Mouse (Mus musculus) kidney, adult 2 months (tissue): ENCODE results near the gene 9230104L09Rik. TPM values are rescaled to one million over a fixed set of nuclear protein-coding genes. Genes with fewer than 3 reads are reported as not detected.

Experiments
- DNase-seq: peaks from one replicate; pipeline ENCODE4 v3.0.0; 2021
- H3K27ac ChIP-seq: fragments of 200-500 bp; 2 replicates; pipeline ENCODE4 v1.5.1; 2012; ENCODE audit warnings: low read depth, low read length, control low read depth, inconsistent platforms; ENCODE audit not compliant: insufficient read depth
- H3K27me3 ChIP-seq: fragments of 200-500 bp; replicated peaks from 2 replicates; pipeline ENCODE4 v1.6.1; 2012; ENCODE audit warnings: mild to moderate bottlenecking, moderate library complexity, low read length, inconsistent platforms; ENCODE audit not compliant: control insufficient read depth, insufficient read depth
- H3K36me3 ChIP-seq: fragments of 200-500 bp; 2 replicates; pipeline ENCODE4 v1.6.1; 2012; ENCODE audit warnings: mild to moderate bottlenecking, moderate library complexity, low read length, inconsistent platforms; ENCODE audit not compliant: control insufficient read depth, insufficient read depth
- H3K4me1 ChIP-seq: fragments of 200-500 bp; 2 replicates; pipeline ENCODE4 v1.6.1; 2011; ENCODE audit warnings: low read length; ENCODE audit not compliant: control insufficient read depth, insufficient read depth
- H3K4me3 ChIP-seq: fragments of 200-500 bp; 2 replicates; pipeline ENCODE4 v1.5.1; 2011; ENCODE audit warnings: mild to moderate bottlenecking, low read depth, low read length, control low read depth; ENCODE audit not compliant: insufficient read depth
- CTCF ChIP-seq: fragments of 200-500 bp; conservative IDR thresholded peaks from 2 replicates; pipeline ENCODE4 v1.5.1; 2011; ENCODE audit warnings: low read depth, mild to moderate bottlenecking, control low read depth, low read length, moderate library complexity, mixed read lengths; ENCODE audit not compliant: insufficient read depth, insufficient read length
- POLR2A ChIP-seq: fragments of 200-500 bp; IDR thresholded peaks from one replicate; pipeline ENCODE4 v1.6.1; 2011; ENCODE audit warnings: low read depth, low read length, control low read depth
- WGBS: fragments of 180-500 bp; shearing (Covaris S2); methylation state at CpG from one replicate; pipeline ENCODE4 v1.1.7; 2018; 5-methylcytosine and 5-hydroxymethylcytosine counted together
- polyA plus RNA-seq: library from polyadenylated mRNA; depleted of rRNA; stranded (reverse); fragments of >200 nt; gene quantifications from 2 replicates; pipeline ENCODE4 v1.2.3, GENCODE M21; 2012

Gene 9230104L09Rik
- polyA plus RNA-seq, 1 experiment, result not detected

DNA sequence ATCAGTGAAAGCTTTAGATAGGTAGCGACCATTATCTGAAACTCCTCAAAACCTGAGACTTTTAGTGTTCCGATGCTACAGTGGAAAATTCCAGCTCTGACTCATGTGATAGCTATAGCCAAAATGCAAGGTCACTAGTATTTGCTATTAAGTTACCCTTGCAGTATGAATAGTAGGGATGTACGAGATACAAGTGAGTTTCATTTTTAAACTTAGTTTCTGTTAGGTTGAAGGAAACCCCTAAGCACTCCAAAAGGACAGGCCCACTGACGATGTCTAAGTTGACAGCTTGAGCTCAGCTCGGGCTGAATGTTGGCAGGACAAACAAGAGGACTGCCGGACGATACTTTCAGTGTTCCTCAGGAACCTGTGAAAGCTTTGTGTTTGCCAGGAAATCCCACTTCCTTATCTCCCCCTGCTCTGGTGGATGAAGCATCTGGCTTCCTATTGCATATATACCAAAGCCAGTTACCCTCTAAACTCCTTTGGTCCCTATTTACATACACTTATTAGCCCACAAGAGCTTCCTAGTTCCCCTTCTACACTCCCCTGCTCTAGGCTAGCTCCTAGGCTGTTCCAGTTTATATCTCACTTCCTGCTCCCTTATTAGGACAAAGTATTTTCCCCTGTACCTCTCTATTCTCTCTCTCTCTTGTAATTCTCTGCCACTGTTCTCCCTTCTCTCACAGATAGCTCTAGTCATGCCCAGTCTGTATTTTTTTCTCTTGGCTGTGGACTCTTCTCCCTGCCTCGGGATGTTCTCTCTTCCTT lies 8.0 kb downstream of the 9230104L09Rik start:
- Histone ChIP-seq H3K36me3 (no peaks in the 10 kb centered on the region), H3K27ac (peak overlapping the region; percentile 15), H3K4me1 (no peaks in the 10 kb centered on the region), H3K27me3 (no peaks in the 10 kb centered on the region), H3K4me3 (no peak overlapping the region; the same call in 1 of the 2 replicates)
- 55% methylated on average over 8 of the region's 8 CpGs for WGBS
- TF ChIP-seq POLR2A, result no peak
- TF ChIP-seq CTCF, result no peak
- no peak for DNase-seq

DNA sequence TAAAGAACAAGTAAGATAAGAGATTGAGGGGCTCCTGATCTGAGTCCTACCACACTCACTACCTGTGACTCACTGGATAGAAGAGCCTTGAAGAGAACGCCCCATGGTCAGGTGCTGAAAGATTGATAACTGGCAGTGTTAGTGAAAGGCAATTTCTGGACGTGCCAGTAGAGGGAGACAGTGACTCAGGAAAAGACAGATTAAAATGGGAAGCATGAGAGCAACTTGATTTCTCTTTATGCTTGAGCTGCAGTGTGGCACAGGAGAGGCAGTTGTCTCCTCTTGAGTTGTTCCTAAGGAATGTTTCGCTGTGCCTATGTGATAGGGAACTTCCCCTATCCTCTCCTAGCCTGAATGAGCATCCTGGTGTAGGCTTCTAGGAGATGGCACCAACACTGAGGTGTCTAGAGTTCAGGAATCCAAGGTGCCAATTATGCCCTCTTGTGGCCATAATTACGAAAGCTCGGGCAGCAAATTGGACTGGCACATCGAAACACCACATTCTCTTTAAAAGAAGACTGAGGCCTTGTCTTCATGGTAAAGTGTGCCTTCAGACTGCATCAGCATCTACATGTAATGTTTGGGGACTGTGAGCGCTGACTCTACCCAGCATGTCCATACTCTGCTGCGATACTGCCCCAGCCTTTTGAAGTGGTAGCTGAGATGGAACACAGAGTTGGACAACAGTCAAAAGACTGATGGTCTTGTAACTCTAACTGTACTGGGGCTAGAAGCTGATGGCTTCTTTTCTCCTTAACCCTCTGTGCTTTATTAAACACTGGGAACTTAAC lies 13.5 kb downstream of the 9230104L09Rik start:
- WGBS, result 32% methylated on average over 8 of the region's 8 CpGs
- no peak overlapping the region for H3K4me3 ChIP-seq
- H3K4me1 ChIP-seq, result no peaks in the 10 kb centered on the region
- no peak overlapping the region for H3K27ac ChIP-seq
- TF ChIP-seq CTCF (peak; percentile 55), POLR2A (no peak)
- DNase-seq, result peak; percentile 87
- H3K36me3 ChIP-seq, result no peaks in the 10 kb centered on the region
- H3K27me3 ChIP-seq, result no peaks in the 10 kb centered on the region

DNA sequence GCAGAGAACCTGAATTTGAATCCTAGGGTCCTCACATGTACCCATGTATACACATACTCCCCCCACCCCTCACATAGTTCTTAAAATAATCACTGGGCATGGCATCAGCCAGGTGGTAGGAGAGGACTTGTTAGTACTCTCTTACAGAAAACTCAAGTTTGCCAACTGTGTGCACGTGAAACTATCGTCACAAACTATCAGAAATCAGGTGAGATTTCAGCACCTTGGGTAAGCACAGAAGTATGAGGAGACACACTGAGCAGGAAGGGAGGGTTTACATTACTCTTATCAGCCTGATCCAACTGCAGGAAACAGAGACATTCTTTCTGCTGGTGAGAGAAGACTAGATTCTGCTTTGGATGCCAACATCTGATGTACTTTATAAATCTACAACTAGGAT lies 25.6 kb downstream of the 9230104L09Rik start:
- Histone ChIP-seq H3K27ac (no peak overlapping the region), H3K4me3 (no peak overlapping the region), H3K4me1 (no peaks in the 10 kb centered on the region), H3K36me3 (no peaks in the 10 kb centered on the region), H3K27me3 (no peaks in the 10 kb centered on the region)
- no peak for DNase-seq
- 84% methylated on average over 2 of the region's 2 CpGs for WGBS
- TF ChIP-seq POLR2A (no peak), CTCF (no peak)

DNA sequence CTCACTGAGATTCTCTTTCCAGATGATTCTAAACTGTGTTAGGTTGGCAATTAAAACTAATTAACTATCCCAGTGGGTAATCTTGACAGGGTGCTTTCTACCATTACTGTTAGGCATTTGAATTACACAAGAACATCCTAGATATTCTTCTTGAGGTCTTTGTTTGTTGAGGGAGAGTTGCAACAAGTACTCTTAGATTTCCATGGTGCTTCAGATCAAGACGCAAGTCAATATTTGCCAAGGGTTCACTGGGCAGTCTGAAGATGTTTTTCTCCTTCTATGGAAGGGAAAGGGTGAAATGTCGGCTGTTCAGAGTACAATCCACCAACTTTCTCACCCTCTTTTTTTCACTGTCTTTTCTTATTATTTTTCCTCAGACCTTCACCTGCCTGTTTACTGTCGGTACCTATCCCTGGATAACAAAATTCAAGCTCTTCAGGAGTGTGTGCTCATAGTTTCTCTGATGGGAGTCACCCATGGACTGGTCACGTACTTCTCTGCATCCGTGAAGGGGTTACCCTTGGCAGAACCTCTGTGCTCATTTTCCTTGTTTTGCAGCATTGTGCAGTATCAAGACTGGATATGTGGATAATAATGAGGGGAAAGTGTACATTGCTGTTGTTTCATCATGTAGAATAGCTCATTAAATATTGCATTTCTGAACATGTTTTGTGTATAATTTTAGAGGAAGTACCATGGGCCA lies 26.6 kb downstream of the 9230104L09Rik start:
- TF ChIP-seq CTCF, result no peak
- no peak for TF ChIP-seq POLR2A
- 85% methylated on average over 5 of the region's 5 CpGs for WGBS
- DNase-seq, result no peak

DNA sequence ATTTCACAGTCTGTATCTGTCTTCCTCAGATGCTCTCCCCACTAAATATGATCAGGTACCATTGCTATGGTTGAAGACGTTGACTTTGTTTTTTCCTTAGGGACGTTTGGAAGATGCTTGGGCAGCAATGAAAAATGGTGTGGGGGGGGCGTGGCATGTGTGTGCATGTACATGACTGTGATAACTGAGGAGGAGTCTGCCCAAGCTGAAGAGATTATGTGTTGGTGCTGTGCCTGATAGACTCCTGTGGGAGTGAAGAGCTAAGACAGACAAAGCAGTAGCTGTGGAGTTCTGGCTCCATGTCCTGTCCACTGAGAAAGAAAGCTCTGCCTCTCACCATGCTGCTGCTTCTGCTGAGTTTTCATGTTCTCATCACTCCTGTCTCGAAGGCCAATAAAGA lies 29.9 kb downstream of the 9230104L09Rik start, which contains the start of gene Cst9:
TSS of gene Cst9 (plus strand) at position 236 of the 400 bp plus-strand sequence.
- Histone ChIP-seq H3K36me3 (no peaks in the 10 kb centered on the region), H3K4me3 (no peak within 1 kb of the TSS), H3K27ac (no peak within 1 kb of the TSS), H3K4me1 (no peaks in the 10 kb centered on the region), H3K27me3 (no peaks in the 10 kb centered on the region)
- WGBS, result 72% methylated on average over 4 of the region's 4 CpGs
- DNase-seq, result no peak
- TF ChIP-seq POLR2A, result no peak
- TF ChIP-seq CTCF, result no peak

More for the DNA sequence above, 26.6 kb downstream of the 9230104L09Rik start:
- H3K27me3 ChIP-seq, result no peaks in the 10 kb centered on the region
- H3K4me3 ChIP-seq, result no peak overlapping the region
- no peaks in the 10 kb centered on the region for H3K36me3 ChIP-seq
- no peak overlapping the region for H3K27ac ChIP-seq
- no peaks in the 10 kb centered on the region for H3K4me1 ChIP-seq

DNA sequence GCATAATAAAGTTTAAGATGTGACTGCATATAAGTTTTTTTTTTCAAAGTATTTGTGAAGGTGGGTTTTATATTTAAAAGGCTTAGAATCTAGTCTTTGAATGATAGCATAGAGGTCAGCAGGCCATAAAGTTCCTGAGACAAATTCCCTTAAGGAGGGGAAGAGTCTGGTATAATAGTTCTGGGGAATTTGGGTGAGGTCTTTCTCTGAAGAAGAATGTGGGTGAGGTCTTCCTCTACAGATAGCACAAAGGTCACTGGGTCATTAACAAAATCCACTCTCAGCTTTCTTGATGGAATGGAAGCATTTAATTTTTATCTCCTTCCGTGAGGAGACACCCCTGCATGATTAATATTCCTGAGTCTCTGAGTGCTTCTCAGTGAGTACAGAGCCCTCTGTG lies 38.9 kb downstream of the 9230104L09Rik start:
- WGBS, result 57% methylated on average over 1 of the region's 1 CpGs
- Histone ChIP-seq H3K27ac (no peak overlapping the region), H3K4me3 (no peak overlapping the region), H3K4me1 (no peaks in the 10 kb centered on the region), H3K27me3 (no peaks in the 10 kb centered on the region), H3K36me3 (no peaks in the 10 kb centered on the region)
- peak; percentile 3 for DNase-seq
- TF ChIP-seq POLR2A, result no peak

DNA sequence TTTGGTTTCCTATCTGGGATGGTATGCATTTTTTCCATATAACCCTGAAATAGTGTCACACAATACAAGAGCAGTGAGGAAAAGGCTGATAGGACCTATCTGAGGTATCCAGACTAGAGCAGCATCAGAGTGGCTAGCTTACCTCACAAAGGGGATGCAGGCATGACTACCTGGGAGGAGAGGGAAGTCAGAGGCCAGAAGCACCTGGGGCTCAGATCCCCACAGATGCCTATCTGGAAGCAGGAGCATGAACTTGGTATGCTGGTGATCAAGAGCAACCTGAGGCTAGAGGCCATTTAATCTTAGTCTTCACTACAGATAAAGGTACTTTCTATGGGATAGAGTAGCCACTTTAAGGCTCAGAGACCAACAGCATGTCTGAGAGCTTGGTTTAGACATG lies 44.9 kb downstream of the 9230104L09Rik start, which contains the start of gene Cst13:
TSS of gene Cst13 (plus strand) at position 173 of the 400 bp plus-strand sequence.
- Histone ChIP-seq H3K36me3 (no peaks in the 10 kb centered on the region), H3K4me1 (no peaks in the 10 kb centered on the region), H3K4me3 (no peak within 1 kb of the TSS), H3K27me3 (no peaks in the 10 kb centered on the region), H3K27ac (no peak within 1 kb of the TSS)
- TF ChIP-seq POLR2A (no peak), CTCF (no peak)
- no peak for DNase-seq
